Mouse (Mus musculus) hindbrain, embryonic 10.5 days (tissue): ENCODE measurements around the gene Clcn1. TPM values are rescaled to one million over a fixed set of nuclear protein-coding genes. Genes with fewer than 3 reads are reported as not detected.

Experiments
- DNase-seq: peaks from one replicate; pipeline ENCODE4 v3.0.0-alpha.2; 2017; ENCODE audit warnings: low spot score
- H3K27ac ChIP-seq: fragments of 300-500 bp; sonication (generic); 2 replicates; pipeline ENCODE4 v1.5.1; 2016; ENCODE audit warnings: mild to moderate bottlenecking, moderate library complexity
- H3K27me3 ChIP-seq: fragments of 300-500 bp; sonication (generic); 2 replicates; pipeline ENCODE4 v1.6.1; 2016; ENCODE audit warnings: mild to moderate bottlenecking; ENCODE audit not compliant: poor library complexity, insufficient read depth, severe bottlenecking
- H3K36me3 ChIP-seq: fragments of 300-500 bp; sonication (generic); 2 replicates; pipeline ENCODE4 v1.6.1; 2016; ENCODE audit warnings: mild to moderate bottlenecking, moderate library complexity
- H3K4me1 ChIP-seq: fragments of 300-500 bp; sonication (generic); replicated peaks from 2 replicates; pipeline ENCODE4 v1.6.1; 2016; ENCODE audit warnings: mild to moderate bottlenecking
- H3K4me3 ChIP-seq: fragments of 300-500 bp; sonication (generic); 2 replicates; pipeline ENCODE4 v1.5.1; 2016; ENCODE audit warnings: mild to moderate bottlenecking, moderate library complexity
- H3K9me3 ChIP-seq: fragments of 300-500 bp; sonication (generic); 2 replicates; pipeline ENCODE4 v1.6.1; 2016; ENCODE audit warnings: mild to moderate bottlenecking, moderate library complexity
- WGBS: fragments of 180-500 bp; shearing (Covaris S2); methylation state at CpG from one replicate; pipeline ENCODE4 v1.1.7; 2016; 5-methylcytosine and 5-hydroxymethylcytosine counted together
- polyA plus RNA-seq: library from polyadenylated mRNA; unstranded; fragments of >200 nt; fragmentation: Nextera tagmentation; extraction: Ambion mirVana; gene quantifications from 2 replicates; pipeline ENCODE4 v1.2.1, GENCODE M21; 2016

Clcn1 gene
- polyA plus RNA-seq, 1 experiment from 2014 or later, result 0.94 TPM

DNA sequence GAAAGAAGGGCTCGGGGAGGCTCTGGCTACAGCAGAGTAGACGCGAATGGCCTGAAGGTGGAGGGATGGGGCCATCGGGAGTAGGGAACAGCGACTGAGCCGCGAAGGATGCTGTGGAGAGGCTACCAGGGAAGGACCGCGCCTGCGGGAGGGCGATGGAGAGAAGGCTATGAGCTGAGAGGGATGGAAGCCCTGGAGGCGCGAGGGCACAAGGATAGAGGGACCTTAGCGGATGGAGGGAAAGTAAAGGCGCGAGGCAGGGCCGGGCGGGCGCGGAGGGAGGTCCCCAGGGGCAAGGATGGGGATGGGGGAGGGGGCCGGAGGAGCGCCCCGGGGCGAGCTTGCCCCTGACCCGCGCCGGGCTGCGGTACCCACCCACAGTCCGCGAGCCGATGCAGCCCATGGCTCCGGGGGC, 37.6 kb downstream of the Clcn1 start:
- Histone ChIP-seq H3K27me3 (peaks cover 32% of the 10 kb centered on the region), H3K36me3 (0 out of 2 replicates have a peak, but pooled peaks cover 6% of the 10 kb centered on the region), H3K4me3 (peak overlapping the region; percentile 81), H3K27ac (peak overlapping the region; percentile 92), H3K9me3 (no peaks in the 10 kb centered on the region), H3K4me1 (peaks cover 14% of the 10 kb centered on the region)
- 1% methylated on average over 23 of the region's 32 CpGs for WGBS
- DNase-seq, result peak; percentile 62

DNA sequence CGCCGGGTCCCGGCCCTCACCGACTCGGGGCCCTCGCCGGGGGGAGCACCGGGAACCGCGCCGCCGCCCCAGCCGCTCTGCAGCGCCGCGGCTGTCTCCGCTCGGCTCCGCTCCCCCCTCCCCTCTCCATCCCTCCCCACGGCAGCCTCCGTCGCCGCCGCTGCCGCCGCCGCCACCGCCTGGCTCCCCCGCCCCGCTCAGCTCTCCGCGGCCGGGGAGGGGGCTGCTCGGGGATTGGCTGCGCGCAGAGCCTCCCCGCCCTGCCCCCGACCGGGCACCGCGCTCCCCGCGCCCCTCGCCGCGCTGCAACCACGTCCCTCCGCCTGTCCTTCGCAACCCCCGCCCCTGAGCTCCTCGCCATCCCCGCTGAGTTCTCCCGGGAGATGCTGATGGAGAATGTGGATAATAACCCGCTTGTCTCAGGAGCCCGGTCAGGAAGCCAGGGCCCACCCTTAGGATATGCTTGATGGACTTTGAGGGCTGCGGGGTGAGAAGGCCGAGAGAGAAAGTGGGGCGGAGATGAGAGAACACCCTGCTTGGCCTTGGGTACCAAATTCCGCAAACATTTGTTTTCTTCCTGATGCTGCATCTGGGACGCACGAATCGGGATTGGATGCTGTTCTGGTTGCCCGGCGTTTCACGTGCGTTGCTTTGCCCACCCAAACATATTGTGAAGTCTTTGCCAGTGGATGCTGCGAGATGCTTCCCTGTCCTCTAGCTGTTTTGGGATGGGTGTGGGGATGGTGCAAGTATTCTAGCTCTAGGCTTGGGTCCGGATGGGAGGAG, 38.2 kb downstream of the Clcn1 start, which contains the start of gene Fam131b:
Fam131b (minus strand) TSS at position 162 of the 786 bp plus-strand sequence.
- peak; percentile 71 for DNase-seq
- WGBS, result 1% methylated on average over 62 of the region's 68 CpGs
- peak within 1 kb of the TSS; percentile 81 for H3K4me3 ChIP-seq
- peak within 1 kb of the TSS; percentile 92 for H3K27ac ChIP-seq
- H3K36me3 ChIP-seq, result 0 out of 2 replicates have a peak, but pooled peaks cover 6% of the 10 kb centered on the region
- no peaks in the 10 kb centered on the region for H3K9me3 ChIP-seq
- peaks cover 14% of the 10 kb centered on the region for H3K4me1 ChIP-seq
- peaks cover 32% of the 10 kb centered on the region for H3K27me3 ChIP-seq

DNA sequence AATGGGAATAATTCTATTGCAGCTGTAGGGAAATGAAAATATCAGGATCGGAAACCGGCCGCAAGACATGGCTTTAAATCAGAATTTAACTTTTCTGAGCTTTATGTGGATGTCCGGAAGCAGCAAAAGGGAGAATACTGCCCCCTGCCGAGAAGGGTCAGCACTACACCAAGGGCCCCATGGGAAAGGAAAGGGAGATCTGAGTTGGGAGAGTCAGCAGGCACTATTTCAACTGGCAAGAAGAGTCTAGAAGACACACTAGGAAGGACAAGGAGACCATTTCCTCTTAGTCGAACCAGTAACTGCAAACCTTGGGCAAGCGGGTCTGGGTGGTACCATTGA, 38.8 kb downstream of the Clcn1 start:
- peaks cover 32% of the 10 kb centered on the region for H3K27me3 ChIP-seq
- DNase-seq, result peak; percentile 88
- peak overlapping the region; percentile 92 for H3K27ac ChIP-seq
- 4% methylated on average over 7 of the region's 7 CpGs for WGBS
- no peaks in the 10 kb centered on the region for H3K9me3 ChIP-seq
- peaks cover 14% of the 10 kb centered on the region for H3K4me1 ChIP-seq
- peak overlapping the region; percentile 81 for H3K4me3 ChIP-seq
- 0 out of 2 replicates have a peak, but pooled peaks cover 6% of the 10 kb centered on the region for H3K36me3 ChIP-seq

DNA sequence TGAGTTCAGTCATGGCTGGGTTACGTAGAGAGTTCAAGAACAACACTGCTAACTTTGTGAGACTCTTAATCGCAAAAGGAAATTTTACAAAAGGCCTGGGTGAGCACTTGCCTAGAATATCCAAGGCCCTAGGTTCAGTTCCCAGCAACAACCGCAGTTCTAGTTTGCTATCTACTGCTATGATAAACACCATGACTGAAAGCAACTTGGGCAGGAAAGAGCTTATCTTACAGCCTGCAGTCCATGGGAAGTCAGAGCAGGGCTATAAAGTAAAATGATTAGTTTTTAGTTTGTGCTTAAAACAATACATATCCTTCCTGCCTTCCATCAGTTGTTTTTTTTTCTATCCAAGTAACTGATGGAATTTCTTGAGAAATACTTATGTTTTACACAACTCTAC, 40.0 kb downstream of the Clcn1 start:
- DNase-seq, result no peak

DNA sequence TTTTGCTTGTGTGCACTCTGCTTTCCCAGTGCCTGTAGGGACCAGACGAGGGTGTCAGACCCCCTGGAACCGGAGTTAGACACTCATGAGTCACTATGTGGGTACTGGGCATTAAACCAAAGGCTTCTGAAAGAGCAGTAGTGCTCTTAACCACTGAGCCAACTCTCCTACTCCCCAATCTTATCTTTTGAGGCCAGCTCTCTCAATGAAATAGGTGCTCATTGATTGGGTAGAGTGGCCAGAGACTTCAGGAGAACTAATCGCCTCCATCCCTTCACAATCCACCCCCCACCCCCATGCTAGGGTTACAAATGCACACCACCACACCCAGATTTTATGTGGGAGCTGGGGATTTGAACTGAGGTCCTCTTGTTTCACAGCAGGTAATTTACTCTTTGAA, 42.3 kb downstream of the Clcn1 start:
- WGBS, result 78% methylated on average over 3 of the region's 3 CpGs
- Histone ChIP-seq H3K27me3 (peaks cover 1% of the 10 kb centered on the region), H3K36me3 (no peaks in the 10 kb centered on the region), H3K27ac (no peak overlapping the region), H3K4me3 (no peak overlapping the region), H3K4me1 (peaks cover 4% of the 10 kb centered on the region), H3K9me3 (no peaks in the 10 kb centered on the region)
- DNase-seq, result no peak

More for the DNA sequence above, 40.0 kb downstream of the Clcn1 start:
- Histone ChIP-seq H3K4me1 (peaks cover 14% of the 10 kb centered on the region), H3K4me3 (no peak overlapping the region), H3K27me3 (peaks cover 24% of the 10 kb centered on the region), H3K36me3 (no peaks in the 10 kb centered on the region), H3K27ac (no peak overlapping the region), H3K9me3 (no peaks in the 10 kb centered on the region)
- WGBS, result 93% methylated on average over 3 of the region's 3 CpGs

DNA sequence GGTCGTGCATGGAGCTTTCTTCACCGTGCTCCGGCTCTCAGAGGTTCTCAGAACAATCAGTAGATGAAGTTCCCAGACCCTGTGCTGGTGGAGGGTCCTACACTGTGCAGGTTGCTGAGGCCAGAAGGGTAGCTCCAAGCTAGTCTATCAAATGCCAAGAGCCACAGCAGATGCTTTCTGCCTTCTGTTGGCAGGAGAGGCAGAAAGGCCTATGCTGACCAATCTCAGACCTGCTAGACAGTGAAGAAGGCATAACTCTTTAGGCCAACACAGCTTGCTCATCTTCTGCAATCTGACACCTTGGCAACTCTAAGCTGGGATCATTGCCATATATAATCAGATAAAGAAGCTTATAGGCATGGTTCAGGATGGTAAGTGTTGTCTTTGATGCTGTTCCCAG, 43.7 kb downstream of the Clcn1 start:
- Histone ChIP-seq H3K27ac (no peak overlapping the region), H3K9me3 (no peaks in the 10 kb centered on the region), H3K4me1 (no peaks in the 10 kb centered on the region), H3K4me3 (no peak overlapping the region), H3K36me3 (no peaks in the 10 kb centered on the region), H3K27me3 (no peaks in the 10 kb centered on the region)
- DNase-seq, result no peak
- 76% methylated on average over 3 of the region's 3 CpGs for WGBS

DNA sequence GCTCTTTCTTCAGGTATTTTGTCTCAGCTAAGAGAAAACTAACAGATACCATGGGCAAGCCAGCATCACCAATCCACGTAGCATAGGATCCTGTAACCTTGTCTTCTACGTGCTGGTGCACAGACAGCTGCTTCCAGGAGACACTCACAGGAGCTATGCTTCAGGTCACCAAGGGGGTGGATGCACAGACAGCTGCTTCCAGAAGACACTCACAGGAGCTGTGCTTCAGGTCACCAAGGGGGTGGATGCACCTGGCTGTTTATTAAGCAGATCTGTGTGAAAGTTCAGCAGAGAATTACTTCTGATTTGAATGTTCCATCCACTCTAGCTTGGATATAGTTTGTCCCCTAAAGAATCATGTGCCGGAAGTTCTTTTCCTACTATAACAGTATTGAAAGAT, 44.5 kb downstream of the Clcn1 start:
- no peak for DNase-seq
- Histone ChIP-seq H3K4me1 (no peaks in the 10 kb centered on the region), H3K4me3 (no peak overlapping the region), H3K27ac (no peak overlapping the region), H3K27me3 (no peaks in the 10 kb centered on the region), H3K9me3 (no peaks in the 10 kb centered on the region), H3K36me3 (no peaks in the 10 kb centered on the region)
- WGBS, result 89% methylated on average over 3 of the region's 3 CpGs

DNA sequence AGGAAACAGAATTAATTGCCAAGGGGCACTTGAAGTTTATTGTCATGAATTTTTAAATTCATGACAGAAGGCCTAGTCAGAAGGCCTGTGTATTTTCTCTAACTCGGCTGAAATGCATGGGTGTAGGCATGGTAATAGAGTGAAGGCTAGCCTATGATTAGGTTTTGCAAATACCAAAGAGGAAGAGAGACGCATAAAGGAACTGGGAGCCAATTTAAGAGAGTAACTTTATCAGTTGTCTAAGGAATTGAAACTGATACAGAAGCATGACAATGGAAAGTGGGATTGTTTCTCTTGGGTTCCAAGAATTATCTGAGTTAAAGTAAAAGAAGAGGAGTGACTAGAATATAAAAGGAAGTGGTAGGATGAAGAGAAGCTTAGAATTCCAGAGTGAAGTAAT, 52.7 kb downstream of the Clcn1 start:
- H3K36me3 ChIP-seq, result no peaks in the 10 kb centered on the region
- H3K27me3 ChIP-seq, result no peaks in the 10 kb centered on the region
- no peaks in the 10 kb centered on the region for H3K9me3 ChIP-seq
- DNase-seq, result no peak
- H3K4me3 ChIP-seq, result no peak overlapping the region
- H3K4me1 ChIP-seq, result no peaks in the 10 kb centered on the region
- H3K27ac ChIP-seq, result no peak overlapping the region
- 89% methylated on average over 2 of the region's 2 CpGs for WGBS

DNA sequence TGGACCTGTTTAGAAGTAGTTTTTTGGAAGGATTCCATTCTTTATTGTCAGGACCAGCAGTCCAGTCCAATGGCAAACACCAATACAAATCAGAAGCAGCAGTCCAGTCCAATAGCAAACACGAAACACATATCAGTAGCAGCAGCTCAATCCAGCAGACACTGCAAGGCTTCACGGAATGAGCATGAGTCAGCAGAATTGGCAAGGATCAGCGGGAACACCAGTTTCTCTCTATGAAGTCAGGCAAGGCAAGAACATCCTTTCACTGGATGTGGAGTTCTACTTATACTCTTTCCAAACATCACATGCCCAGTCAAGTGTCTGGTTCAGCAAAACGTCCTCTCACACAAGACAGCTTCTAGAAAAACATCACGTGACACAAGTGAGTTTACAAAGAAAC, 53.5 kb downstream of the Clcn1 start:
- no peaks in the 10 kb centered on the region for H3K9me3 ChIP-seq
- no peak overlapping the region for H3K27ac ChIP-seq
- no peak for DNase-seq
- no peak overlapping the region for H3K4me3 ChIP-seq
- no peaks in the 10 kb centered on the region for H3K27me3 ChIP-seq
- no peaks in the 10 kb centered on the region for H3K36me3 ChIP-seq
- H3K4me1 ChIP-seq, result no peaks in the 10 kb centered on the region
- WGBS, result 83% methylated on average over 5 of the region's 5 CpGs

DNA sequence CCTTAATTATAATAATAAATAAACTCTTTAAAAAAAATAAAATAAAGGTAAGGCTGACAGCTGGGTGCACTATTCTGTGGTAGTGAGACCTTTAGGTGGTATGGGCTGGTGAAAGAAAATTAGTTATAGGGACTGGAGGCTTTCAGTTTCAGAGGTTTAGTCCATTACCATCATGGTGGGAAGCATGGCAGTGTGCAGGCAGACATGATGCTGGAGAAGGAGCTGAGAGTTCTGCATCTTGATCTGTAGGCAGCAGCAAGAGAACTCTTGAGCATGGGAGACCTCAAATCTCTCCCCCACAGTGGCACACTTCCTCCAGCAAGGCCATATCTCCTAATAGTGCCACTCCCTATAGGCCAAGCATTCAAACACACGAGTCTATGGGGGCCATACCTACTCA, 55.7 kb downstream of the Clcn1 start:
- no peaks in the 10 kb centered on the region for H3K9me3 ChIP-seq
- no peak overlapping the region for H3K27ac ChIP-seq
- no peaks in the 10 kb centered on the region for H3K4me1 ChIP-seq
- H3K27me3 ChIP-seq, result no peaks in the 10 kb centered on the region
- no peaks in the 10 kb centered on the region for H3K36me3 ChIP-seq
- no peak overlapping the region for H3K4me3 ChIP-seq
- DNase-seq, result no peak
- whole genome bisulfite sequencing, result 85% methylated on average over 1 of the region's 1 CpGs

DNA sequence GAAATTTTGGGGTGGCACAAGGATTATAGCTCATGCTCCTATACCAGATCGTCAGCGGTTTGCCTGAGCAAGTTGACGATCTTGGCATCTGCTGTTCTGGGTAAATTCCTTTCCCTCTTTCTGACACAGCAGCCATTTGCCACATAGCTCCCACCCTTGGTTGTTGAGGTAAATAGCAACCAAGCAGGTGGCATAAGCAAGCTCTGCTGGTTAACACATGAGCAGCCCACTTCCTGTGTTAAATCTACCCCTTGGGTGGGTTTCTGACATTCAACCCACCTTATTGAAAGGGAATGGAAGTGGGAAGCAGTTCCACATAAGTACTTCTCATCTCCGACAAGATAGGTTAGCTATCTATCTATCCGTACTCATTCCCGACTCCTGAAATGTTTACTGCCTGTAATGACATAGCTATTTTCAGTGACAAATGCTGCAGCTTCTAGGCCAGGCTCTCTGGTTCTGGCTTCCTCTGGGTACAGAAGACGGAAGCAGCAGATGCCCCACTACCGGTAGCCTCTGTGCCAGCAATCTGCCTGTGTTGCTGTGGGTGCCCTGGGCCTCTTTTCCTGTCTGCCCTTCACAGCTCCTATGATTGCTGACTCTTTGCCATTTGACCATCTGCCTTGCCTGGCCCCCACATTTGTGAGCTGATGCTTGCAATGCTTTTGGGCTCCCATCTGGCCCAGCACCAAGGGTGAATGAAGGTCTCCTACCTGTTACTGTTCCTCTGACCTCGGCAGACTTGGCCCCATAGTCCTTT, 57.1 kb downstream of the Clcn1 start:
- no peak for DNase-seq
- no peak overlapping the region for H3K4me3 ChIP-seq
- H3K27ac ChIP-seq, result no peak overlapping the region
- H3K9me3 ChIP-seq, result no peaks in the 10 kb centered on the region
- H3K27me3 ChIP-seq, result no peaks in the 10 kb centered on the region
- no peaks in the 10 kb centered on the region for H3K36me3 ChIP-seq
- 89% methylated on average over 9 of the region's 9 CpGs for WGBS
- peaks cover 2% of the 10 kb centered on the region; the same call in 1 of the 2 replicates for H3K4me1 ChIP-seq

DNA sequence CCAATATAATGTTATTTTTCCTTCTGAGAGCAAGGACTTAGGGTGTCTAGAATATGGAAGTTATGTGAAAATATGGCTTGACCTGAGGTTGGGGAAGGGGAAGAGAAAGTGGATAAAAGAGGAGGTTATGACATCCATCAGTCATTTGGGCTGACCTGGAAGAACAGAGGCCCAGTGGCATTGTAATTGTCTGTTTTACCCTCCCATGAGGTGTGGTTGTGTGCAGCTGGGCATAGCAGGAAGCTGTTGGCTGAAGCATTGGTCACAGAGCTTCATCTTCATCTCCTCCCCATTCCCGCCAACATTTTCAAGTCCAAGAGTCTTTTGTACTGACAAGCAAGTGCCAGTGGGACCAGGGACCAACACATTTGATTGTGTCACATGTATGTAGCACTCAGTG, 57.8 kb downstream of the Clcn1 start:
- Histone ChIP-seq H3K4me3 (no peak overlapping the region), H3K36me3 (no peaks in the 10 kb centered on the region), H3K4me1 (peaks cover 5% of the 10 kb centered on the region; the same call in 1 of the 2 replicates), H3K27me3 (no peaks in the 10 kb centered on the region), H3K9me3 (no peaks in the 10 kb centered on the region), H3K27ac (no peak overlapping the region)
- WGBS, result 86% methylated on average over 1 of the region's 1 CpGs
- no peak for DNase-seq
